Mouse (Mus musculus) MEL (cell line): Measurements from ENCODE around the gene Hoxb5.

Experiments used
- BHLHE40 ChIP-seq: IDR thresholded peaks from 2 replicates; pipeline ENCODE4 v1.6.1; 2012; ENCODE audit warnings: low read depth, mild to moderate bottlenecking, inconsistent platforms, low read length, improper control_type of control experiment, borderline replicate concordance
- CTCF ChIP-seq, 3 experiments: IDR thresholded peaks in 2 of 3; conservative IDR thresholded peaks in 1 of 3; 2 replicates each; pipeline ENCODE4 v1.5.1; 2011 to 2012; ENCODE audit warnings: low read length in 3 of 3, low read depth in 2 of 3, mild to moderate bottlenecking in 2 of 3, improper control_type of control experiment in 1 of 3, inconsistent platforms in 1 of 3, mixed read lengths in 1 of 3, moderate library complexity in 1 of 3; ENCODE audit not compliant: control insufficient read depth in 1 of 3, insufficient read depth in 1 of 3, poor library complexity in 1 of 3, severe bottlenecking in 1 of 3
- MXI1 ChIP-seq: IDR thresholded peaks from 2 replicates; pipeline ENCODE4 v1.6.1; 2011; ENCODE audit warnings: mild to moderate bottlenecking, low read depth, low read length, improper control_type of control experiment
- MYC ChIP-seq: IDR thresholded peaks from 2 replicates; pipeline ENCODE4 v1.6.1; 2011; ENCODE audit warnings: low read depth, mild to moderate bottlenecking, low read length, improper control_type of control experiment, moderate library complexity
- POLR2A ChIP-seq, 2 experiments: IDR thresholded peaks; 2 replicates each; pipeline ENCODE4 v1.6.1; 2011 to 2012; ENCODE audit warnings: low read length in 2 of 2, mild to moderate bottlenecking in 2 of 2, control low read depth in 1 of 2, improper control_type of control experiment in 1 of 2, low read depth in 1 of 2, moderate library complexity in 1 of 2; ENCODE audit not compliant: control insufficient read depth in 1 of 2, insufficient read depth in 1 of 2, poor library complexity in 1 of 2
- UBTF ChIP-seq: IDR thresholded peaks from 2 replicates; pipeline ENCODE4 v1.6.1; 2012; ENCODE audit warnings: low read depth, mild to moderate bottlenecking, inconsistent platforms, low read length, improper control_type of control experiment, moderate library complexity, borderline replicate concordance; ENCODE audit not compliant: insufficient read depth

GRCm38 (mm10) chr11:96286739-96287385 lies 16.3 kb upstream of the Hoxb5 start:
- TF ChIP-seq POLR2A (IDR thresholded peaks at IDR 0.05; ENCODE audit: control insufficient read depth in 1 of 2, insufficient read depth in 1 of 2, low read depth in 1 of 2, low read length in 2 of 2, poor library complexity in 1 of 2) (no peak), CTCF (IDR thresholded peaks at IDR 0.05 in 2 of 3, conservative IDR thresholded peaks at IDR 0.05 in 1 of 3; ENCODE audit: control insufficient read depth in 1 of 3, insufficient read depth in 1 of 3, low read depth in 2 of 3, low read length in 3 of 3, poor library complexity in 1 of 3, severe bottlenecking in 1 of 3) (no peak), MXI1 (no peak), MYC (no peak), BHLHE40 (no peak), UBTF (no peak)
